Mouse (Mus musculus) C2C12 (cell line): Measurements from ENCODE around the gene Irgc1.

Experiments used
- CTCF ChIP-seq: IDR thresholded peaks from one replicate; pipeline ENCODE4 v1.5.1; 2011; ENCODE audit not compliant: control insufficient read depth, insufficient read depth, insufficient read length
- MAX ChIP-seq: IDR thresholded peaks from one replicate; pipeline ENCODE4 v1.6.1; 2011; ENCODE audit warnings: mild to moderate bottlenecking, control low read depth
- USF1 ChIP-seq: IDR thresholded peaks from one replicate; pipeline ENCODE4 v1.6.1; 2011; ENCODE audit warnings: low read depth, mild to moderate bottlenecking, control low read depth, moderate library complexity

DNA sequence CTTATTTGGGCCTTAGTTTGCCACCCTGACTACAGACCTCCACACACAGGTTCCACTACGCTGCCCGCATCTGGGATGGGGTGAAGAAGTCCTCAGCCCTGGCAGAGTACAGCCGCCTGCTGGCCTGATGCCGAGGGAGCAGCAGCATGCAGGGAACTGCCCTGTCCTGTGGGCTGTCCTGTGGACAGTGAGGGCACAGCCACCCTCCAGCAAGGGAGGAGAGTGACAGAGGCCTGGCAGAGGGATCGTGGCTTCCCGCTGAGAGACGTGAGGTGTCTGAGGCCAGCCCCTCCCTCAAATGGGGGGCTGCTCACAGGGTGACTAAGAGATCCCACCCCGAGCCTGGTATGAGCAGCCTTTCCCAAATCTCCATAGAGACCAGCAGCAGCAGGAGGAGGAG is 29.8 kb downstream of the Irgc1 start:
- no peak for TF ChIP-seq CTCF
- TF ChIP-seq USF1 = no peak
- no peak for TF ChIP-seq MAX
